8 mouse cellular contexts compared by ENCODE assay signal in genomic region chr10:80118552-80118951, GRCm38 (mm10). TPM values are rescaled to one million over a fixed set of nuclear protein-coding genes. Genes with fewer than 3 reads are reported as not detected.
DNase-seq lines count a peak whose midpoint lies in the region; ATAC-seq and TF ChIP-seq lines count a peak whose summit lies in the region.
"Had no signal": no experiment of that assay in that cellular context is flagged by ENCODE, and none has a peak within 500 bp of the region (broad histone marks: within the 10 kb centered on the region; RNA-seq: fewer than 3 reads in every experiment).

No protein-coding gene starts in this region.

- no peak for ATAC-seq in lung, embryonic 16.5 days (ENCODE audit: low read depth)
- ATAC-seq in frontal cortex, adult (ENCODE audit: low TSS enrichment), result no peak

- 54% methylated on average over 6 of the region's 6 CpGs for WGBS in lung, embryonic 16.5 days
- WGBS in lung, adult 2 months, result 59% methylated on average over 6 of the region's 6 CpGs
- 79% methylated on average over 6 of the region's 6 CpGs for WGBS in forebrain, embryonic 10.5 days
- 87% methylated on average over 6 of the region's 6 CpGs for WGBS in limb, embryonic 10.5 days

- H3K36me3 ChIP-seq in lung, embryonic 16.5 days (ENCODE audit: control insufficient read depth, insufficient read depth, low read length), result peaks cover 15% of the 10 kb centered on the region
- H3K36me3 ChIP-seq in forebrain, embryonic 10.5 days (replicated peaks), result peaks cover 66% of the 10 kb centered on the region
- H3K36me3 ChIP-seq in limb, embryonic 10.5 days, result peaks cover 66% of the 10 kb centered on the region

- no peaks in the 10 kb centered on the region for H3K27me3 ChIP-seq in lung, embryonic 16.5 days (ENCODE audit: control insufficient read depth, insufficient read depth, low read depth, low read length)
- no peaks in the 10 kb centered on the region for H3K27me3 ChIP-seq in forebrain, embryonic 10.5 days (ENCODE audit: poor library complexity, severe bottlenecking)
- H3K27me3 ChIP-seq in limb, embryonic 10.5 days (ENCODE audit: low read depth, poor library complexity, severe bottlenecking), result no peaks in the 10 kb centered on the region

- H3K9me3 ChIP-seq in lung, embryonic 16.5 days (ENCODE audit: control insufficient read depth, low read length), result no peaks in the 10 kb centered on the region
- no peaks in the 10 kb centered on the region; the same call in 1 of the 2 replicates for H3K9me3 ChIP-seq in forebrain, embryonic 10.5 days
- no peaks in the 10 kb centered on the region for H3K9me3 ChIP-seq in limb, embryonic 10.5 days (replicated peaks)

- H3K4me1 ChIP-seq in lung, embryonic 16.5 days (replicated peaks; ENCODE audit: control insufficient read depth, insufficient read depth, low read length), result peaks cover 21% of the 10 kb centered on the region
- H3K4me1 ChIP-seq in lung, adult 2 months (ENCODE audit: control insufficient read depth, insufficient read depth, low read length), result peaks cover 13% of the 10 kb centered on the region
- peaks cover 50% of the 10 kb centered on the region for H3K4me1 ChIP-seq in forebrain, embryonic 10.5 days
- peaks cover 44% of the 10 kb centered on the region for H3K4me1 ChIP-seq in limb, embryonic 10.5 days

- no peak overlapping the region; the same call in 1 of the 2 replicates for H3K27ac ChIP-seq in lung, embryonic 16.5 days (ENCODE audit: low read length)
- peak overlapping the region; percentile 56; the same call in 1 of the 2 replicates for H3K27ac ChIP-seq in forebrain, embryonic 10.5 days
- no peak overlapping the region for H3K27ac ChIP-seq in limb, embryonic 10.5 days

- no peak for DNase-seq in lung, adult 2 months
- no peak for DNase-seq in forebrain, embryonic 10.5 days (ENCODE audit: extremely low spot score, low spot score)
- DNase-seq in limb, embryonic 10.5 days (ENCODE audit: low spot score), result no peak
- DNase-seq in retina, postnatal 1 day, result peak; percentile 71
- no peak for DNase-seq in embryo, embryonic 9.5 days (ENCODE audit: extremely low spot score)
- DNase-seq: adrenal gland, postnatal 25 days had no signal

- peak overlapping the region; percentile 14; the same call in 1 of the 2 replicates for H3K4me3 ChIP-seq in lung, embryonic 16.5 days (ENCODE audit: low read length)
- no peak overlapping the region for H3K4me3 ChIP-seq in lung, adult 2 months (replicated peaks; ENCODE audit: extremely low read depth, low read depth, low read length)
- peak overlapping the region; percentile 93 for H3K4me3 ChIP-seq in forebrain, embryonic 10.5 days
- peak overlapping the region; percentile 94 for H3K4me3 ChIP-seq in limb, embryonic 10.5 days

- TF ChIP-seq CTCF in lung, adult 2 months (IDR thresholded peaks at IDR 0.05; ENCODE audit: insufficient read depth, low read length), result no peak

- no peak overlapping the region for H3K9ac ChIP-seq in lung, embryonic 16.5 days (ENCODE audit: low read length)

- H3K4me2 ChIP-seq in lung, embryonic 16.5 days (ENCODE audit: low read depth, low read length), result peak overlapping the region; percentile 84; the same call in 1 of the 2 replicates

- TF ChIP-seq POLR2A in lung, adult 2 months (IDR thresholded peaks at IDR 0.05; ENCODE audit: borderline replicate concordance, extremely low read depth, low read depth, low read length), result no peak

RNA-seq across cellular contexts. Expression of gene Stk11, which starts 2.9 kb away (rescaled TPM):
- 18.6 and 23.3 TPM in 2 replicates for polyA plus RNA-seq in lung, embryonic 16.5 days (2015; fragmentation: Nextera tagmentation; extraction: Ambion mirVana)
- polyA plus RNA-seq in lung, adult 2 months (2012; rRNA removed), result 161 and 168 TPM in 2 replicates
- polyA plus RNA-seq in forebrain, embryonic 10.5 days (2016; fragmentation: Nextera tagmentation; extraction: Ambion mirVana), result 14.4 and 18.1 TPM in 2 replicates
- polyA plus RNA-seq in limb, embryonic 10.5 days (2016; fragmentation: Nextera tagmentation; extraction: Ambion mirVana), result 16.1 and 17.0 TPM in 2 replicates

RNA-seq across cellular contexts. Expression of gene Sbno2, which starts 13.2 kb away (rescaled TPM):
- 18.7 and 19.1 TPM in 2 replicates for polyA plus RNA-seq in lung, embryonic 16.5 days (2015; fragmentation: Nextera tagmentation; extraction: Ambion mirVana)
- 83.7 and 85.8 TPM in 2 replicates for polyA plus RNA-seq in lung, adult 2 months (2012; rRNA removed)
- polyA plus RNA-seq in forebrain, embryonic 10.5 days (2016; fragmentation: Nextera tagmentation; extraction: Ambion mirVana), result 14.7 and 15.6 TPM in 2 replicates
- polyA plus RNA-seq in limb, embryonic 10.5 days (2016; fragmentation: Nextera tagmentation; extraction: Ambion mirVana), result 17.1 and 18.4 TPM in 2 replicates

RNA-seq across cellular contexts. Expression of gene Atp5d, which starts 19.9 kb away (rescaled TPM):
- polyA plus RNA-seq in lung, embryonic 16.5 days (2015; fragmentation: Nextera tagmentation; extraction: Ambion mirVana), result 534 and 552 TPM in 2 replicates
- 709 and 1,054 TPM in 2 replicates for polyA plus RNA-seq in lung, adult 2 months (2012; rRNA removed)
- polyA plus RNA-seq in forebrain, embryonic 10.5 days (2016; fragmentation: Nextera tagmentation; extraction: Ambion mirVana), result 495 and 498 TPM in 2 replicates
- polyA plus RNA-seq in limb, embryonic 10.5 days (2016; fragmentation: Nextera tagmentation; extraction: Ambion mirVana), result 487 and 503 TPM in 2 replicates

RNA-seq across cellular contexts. Expression of gene Cbarp, which starts 22.1 kb away (rescaled TPM):
- polyA plus RNA-seq in lung, embryonic 16.5 days (2015; fragmentation: Nextera tagmentation; extraction: Ambion mirVana), result 3.9 and 5.6 TPM in 2 replicates
- polyA plus RNA-seq in lung, adult 2 months (2012; rRNA removed), result 29.9 and 31.5 TPM in 2 replicates
- polyA plus RNA-seq in forebrain, embryonic 10.5 days (2016; fragmentation: Nextera tagmentation; extraction: Ambion mirVana), result 6.8 and 7.3 TPM in 2 replicates
- polyA plus RNA-seq in limb, embryonic 10.5 days (2016; fragmentation: Nextera tagmentation; extraction: Ambion mirVana), result 3.3 and 4.7 TPM in 2 replicates

RNA-seq across cellular contexts. Expression of gene Midn, which starts 29.5 kb away (rescaled TPM):
- polyA plus RNA-seq in lung, embryonic 16.5 days (2015; fragmentation: Nextera tagmentation; extraction: Ambion mirVana), result 11.8 and 12.9 TPM in 2 replicates
- 110 and 150 TPM in 2 replicates for polyA plus RNA-seq in lung, adult 2 months (2012; rRNA removed)
- 19.1 and 19.8 TPM in 2 replicates for polyA plus RNA-seq in forebrain, embryonic 10.5 days (2016; fragmentation: Nextera tagmentation; extraction: Ambion mirVana)
- polyA plus RNA-seq in limb, embryonic 10.5 days (2016; fragmentation: Nextera tagmentation; extraction: Ambion mirVana), result 26.2 and 27.1 TPM in 2 replicates
